Comparison of ENCODE assay signal across 9 mouse cellular contexts in genomic region chr9:44508721-44509486, GRCm38 (mm10). TPM values are rescaled to one million over a fixed set of nuclear protein-coding genes. Genes with fewer than 3 reads are reported as not detected.
DNase-seq lines count a peak whose midpoint lies in the region; ATAC-seq and TF ChIP-seq lines count a peak whose summit lies in the region.
"Had no signal": no experiment of that assay in that cellular context is flagged by ENCODE, and none has a peak within 500 bp of the region (broad histone marks: within the 10 kb centered on the region; RNA-seq: fewer than 3 reads in every experiment).

No protein-coding gene starts in this region.

- WGBS in forebrain, embryonic 11.5 days = 79% methylated on average over 19 of the region's 19 CpGs
- 80% methylated on average over 19 of the region's 19 CpGs for WGBS in neural tube, embryonic 14.5 days

- peaks cover 9% of the 10 kb centered on the region for H3K27me3 ChIP-seq in E14TG2a.4 (ENCODE audit: insufficient read depth, low read length)
- no peaks in the 10 kb centered on the region for H3K27me3 ChIP-seq in forebrain, embryonic 11.5 days (ENCODE audit: control insufficient read depth, insufficient read depth, low read length)
- no peaks in the 10 kb centered on the region for H3K27me3 ChIP-seq in neural tube, embryonic 14.5 days (ENCODE audit: control insufficient read depth, insufficient read depth, low read length)

- H3K4me2 ChIP-seq in forebrain, embryonic 11.5 days (ENCODE audit: low read depth, low read length, severe bottlenecking) = no peak overlapping the region
- H3K4me2 ChIP-seq in neural tube, embryonic 14.5 days (ENCODE audit: low read depth, low read length) = peak overlapping the region; percentile 36; the same call in 1 of the 2 replicates

- intact Hi-C loops in heart, postnatal 36 days (cut with DNase I) = no loop called here

- H3K27ac ChIP-seq in forebrain, embryonic 11.5 days (ENCODE audit: low read depth, low read length) = no peak overlapping the region
- no peak overlapping the region for H3K27ac ChIP-seq in neural tube, embryonic 14.5 days (ENCODE audit: low read depth, low read length)

- TF ChIP-seq CTCF in E14TG2a.4 (conservative IDR thresholded peaks at IDR 0.05; ENCODE audit: low read length) = no peak

- H3K4me3 ChIP-seq in E14TG2a.4 (replicated peaks; ENCODE audit: low read length) = peak overlapping the region; percentile 53
- H3K4me3 ChIP-seq in forebrain, embryonic 11.5 days (ENCODE audit: low read depth, low read length) = no peak overlapping the region
- H3K4me3 ChIP-seq in neural tube, embryonic 14.5 days (ENCODE audit: low read depth, low read length) = no peak overlapping the region

- no peak for ATAC-seq in forebrain, embryonic 11.5 days (replicated peaks; ENCODE audit: low FRiP score)
- no peak for ATAC-seq in neural tube, embryonic 14.5 days (ENCODE audit: low read depth)
- no peak for ATAC-seq in frontal cortex, adult (ENCODE audit: low TSS enrichment)

- H3K9me3 ChIP-seq in E14TG2a.4 (ENCODE audit: low read length) = peaks cover 8% of the 10 kb centered on the region
- no peaks in the 10 kb centered on the region for H3K9me3 ChIP-seq in forebrain, embryonic 11.5 days (ENCODE audit: control insufficient read depth, low read length)
- no peaks in the 10 kb centered on the region for H3K9me3 ChIP-seq in neural tube, embryonic 14.5 days (ENCODE audit: control insufficient read depth, low read length)

- H3K36me3 ChIP-seq in E14TG2a.4 (ENCODE audit: insufficient read depth, low read length) = peaks cover 8% of the 10 kb centered on the region; the same call in 1 of the 2 replicates
- peaks cover 4% of the 10 kb centered on the region; the same call in 1 of the 2 replicates for H3K36me3 ChIP-seq in forebrain, embryonic 11.5 days (ENCODE audit: control insufficient read depth, insufficient read depth, low read length)
- peaks cover 35% of the 10 kb centered on the region for H3K36me3 ChIP-seq in neural tube, embryonic 14.5 days (ENCODE audit: control insufficient read depth, insufficient read depth, low read length)

- no peak overlapping the region for H3K9ac ChIP-seq in forebrain, embryonic 11.5 days (ENCODE audit: low read length)
- 0 out of 2 replicates have a peak overlapping the region, but pooled peaks have one; percentile 25 for H3K9ac ChIP-seq in neural tube, embryonic 14.5 days (replicated peaks; ENCODE audit: low read depth, low read length)

- peak; percentile 14 to 29 for DNase-seq in heart, adult 18-20 months
- no peak for DNase-seq in heart, postnatal 36 days
- peak; percentile 57 for DNase-seq in forebrain, embryonic 11.5 days (ENCODE audit: low spot score)
- DNase-seq in kidney, postnatal 10 days = peak; percentile 41
- DNase-seq in layer of hippocampus, postnatal 14 days (ENCODE audit: low spot score in 2 of 2) = no peak

- H3K4me1 ChIP-seq in E14TG2a.4 (replicated peaks; ENCODE audit: low read depth, low read length) = peaks cover 62% of the 10 kb centered on the region
- peaks cover 15% of the 10 kb centered on the region; the same call in 1 of the 2 replicates for H3K4me1 ChIP-seq in forebrain, embryonic 11.5 days (replicated peaks; ENCODE audit: control insufficient read depth, insufficient read depth, low read length)
- peaks cover 17% of the 10 kb centered on the region for H3K4me1 ChIP-seq in neural tube, embryonic 14.5 days (ENCODE audit: control insufficient read depth, insufficient read depth, low read length)

RNA-seq across cellular contexts. Expression of gene Bcl9l, which starts 26.3 kb away (rescaled TPM):
- 10 to 100 TPM; 36.2 to 41.7 TPM for total RNA-seq in heart, adult 18-20 months (2021)
- total RNA-seq in heart, postnatal 36 days (2021) = 10 to 100 TPM; 44.6 to 59.4 TPM
- polyA plus RNA-seq in forebrain, embryonic 11.5 days (2014; fragmentation: Nextera tagmentation; extraction: Ambion mirVana) = 8.7 and 10.6 TPM in 2 replicates
- polyA plus RNA-seq in neural tube, embryonic 14.5 days (2014; fragmentation: Nextera tagmentation; extraction: Ambion mirVana) = 11.5 and 12.3 TPM in 2 replicates
- 10 to 100 TPM; 76.1 to 76.3 TPM for total RNA-seq in layer of hippocampus, postnatal 14 days (2021)

RNA-seq across cellular contexts. Expression of gene Cxcr5, which starts 52.8 kb away (rescaled TPM):
- 1 to 10 TPM in 1 of 2 experiments, under 1 TPM in 1; 0.37 to 2.8 TPM for total RNA-seq in heart, adult 18-20 months (2021)
- total RNA-seq in heart, postnatal 36 days (2021) = under 1 TPM; 0.22 to 0.47 TPM
- 0.09 TPM in 1 of 2 replicates, not detected in the other for polyA plus RNA-seq in forebrain, embryonic 11.5 days (2014; fragmentation: Nextera tagmentation; extraction: Ambion mirVana)
- not detected in 2 replicates for polyA plus RNA-seq in neural tube, embryonic 14.5 days (2014; fragmentation: Nextera tagmentation; extraction: Ambion mirVana)
- total RNA-seq in layer of hippocampus, postnatal 14 days (2021) = not detected

RNA-seq across cellular contexts. Expression of gene Upk2, which starts 54.1 kb away (rescaled TPM):
- total RNA-seq in heart, adult 18-20 months (2021) = not detected
- total RNA-seq in heart, postnatal 36 days (2021) = not detected
- polyA plus RNA-seq in forebrain, embryonic 11.5 days (2014; fragmentation: Nextera tagmentation; extraction: Ambion mirVana) = not detected in 2 replicates
- polyA plus RNA-seq in neural tube, embryonic 14.5 days (2014; fragmentation: Nextera tagmentation; extraction: Ambion mirVana) = not detected in 2 replicates
- not detected for total RNA-seq in layer of hippocampus, postnatal 14 days (2021)
- total RNA-seq: neutrophil, adult 5-6 weeks had no signal

Comparison
In these comparisons a context has a peak if more than half of its experiments do, and no peak if none do; other contexts are left out.
1. DNase-seq: peak in heart, adult 18-20 months (2 of 2), forebrain, embryonic 11.5 days (single experiment) and kidney, postnatal 10 days (single experiment); none in heart, postnatal 36 days (0 of 2) and layer of hippocampus, postnatal 14 days (0 of 2).